Mouse (Mus musculus): ENCODE results near the gene Inmt.
"Not testable (repeated sequence)": the region's sequence is repeated elsewhere in the genome, so short reads cannot be mapped to it uniquely, and the experiment has no call there.

Inmt gene

GRCm38 (mm10) chr6:55174741-55175181 is at the start of gene Inmt:
Gene Inmt (minus strand): TSS chr6:55175043.
- DNase-seq (ENCODE audit: low read depth, low spot score), result no peak

GRCm38 (mm10) chr6:55223986-55224385 is 49.1 kb upstream of the Inmt start:
- DNase-seq (ENCODE audit: low read depth, low spot score), result no peak

GRCm38 (mm10) chr6:55218232-55218631 is 43.4 kb upstream of the Inmt start:
- no peak for DNase-seq (ENCODE audit: low read depth, low spot score)

- DNase-seq (ENCODE audit: low read depth, low spot score), result no peak
These were observed 39.7 kb upstream of the Inmt start for GRCm38 (mm10) chr6:55214541-55214940.

- no peak for DNase-seq (ENCODE audit: low read depth, low spot score)
These were observed 35.9 kb upstream of the Inmt start for GRCm38 (mm10) chr6:55210423-55211365.

GRCm38 (mm10) chr6:55207786-55208185 is 32.9 kb upstream of the Inmt start:
- no peak for DNase-seq (ENCODE audit: low read depth, low spot score)

- DNase-seq (ENCODE audit: low read depth, low spot score), result no peak
These were observed 29.1 kb upstream of the Inmt start for GRCm38 (mm10) chr6:55203931-55204330.

GRCm38 (mm10) chr6:55202913-55203910 is 28.4 kb upstream of the Inmt start, which contains the start of gene Mindy4:
Gene Mindy4 (plus strand): TSS chr6:55203383.
- peak; percentile 88 for DNase-seq (ENCODE audit: low read depth, low spot score)

GRCm38 (mm10) chr6:55199047-55199446 is 24.2 kb upstream of the Inmt start:
- no peak for DNase-seq (ENCODE audit: low read depth, low spot score)

- no peak for DNase-seq (ENCODE audit: low read depth, low spot score)
These were observed 18.3 kb upstream of the Inmt start for GRCm38 (mm10) chr6:55193171-55193570.

GRCm38 (mm10) chr6:55191537-55191936 is 16.7 kb upstream of the Inmt start:
- no peak for DNase-seq (ENCODE audit: low read depth, low spot score)

GRCm38 (mm10) chr6:55189406-55189805 is 14.6 kb upstream of the Inmt start:
- no peak for DNase-seq (ENCODE audit: low read depth, low spot score)

GRCm38 (mm10) chr6:55187827-55188226 is 13.0 kb upstream of the Inmt start:
- not testable (repeated sequence) for DNase-seq (ENCODE audit: low read depth, low spot score)

GRCm38 (mm10) chr6:55182655-55183430 is 8.0 kb upstream of the Inmt start:
- DNase-seq (ENCODE audit: low read depth, low spot score), result no peak

- DNase-seq (ENCODE audit: low read depth, low spot score), result no peak
These were observed 4.7 kb upstream of the Inmt start for GRCm38 (mm10) chr6:55179560-55179959.

- no peak for DNase-seq (ENCODE audit: low read depth, low spot score)
These were observed 2.4 kb upstream of the Inmt start for GRCm38 (mm10) chr6:55177060-55177732.

GRCm38 (mm10) chr6:55175892-55176291 is 1.0 kb upstream of the Inmt start:
- DNase-seq (ENCODE audit: low read depth, low spot score), result no peak

GRCm38 (mm10) chr6:55175456-55175855 is 613 bp upstream of the Inmt start:
- DNase-seq (ENCODE audit: low read depth, low spot score), result no peak

GRCm38 (mm10) chr6:55173941-55174349 is 898 bp downstream of the Inmt start:
- DNase-seq (ENCODE audit: low read depth, low spot score), result no peak

GRCm38 (mm10) chr6:55173171-55173570 is 1.7 kb downstream of the Inmt start:
- DNase-seq (ENCODE audit: low read depth, low spot score), result no peak

- DNase-seq (ENCODE audit: low read depth, low spot score), result no peak
These were observed 3.2 kb downstream of the Inmt start for GRCm38 (mm10) chr6:55171638-55172037.
